Mouse (Mus musculus) embryonic facial prominence, embryonic 13.5 days (tissue): ENCODE results near the gene Crip1. TPM values are rescaled to one million over a fixed set of nuclear protein-coding genes. Genes with fewer than 3 reads are reported as not detected.

Experiments
- ATAC-seq: fragments of 200-750 bp; cut with Nextera tagmentation; 2 replicates; pipeline ENCODE4 v1.8.0; 2017; ENCODE audit warnings: low read depth; ENCODE audit not compliant: insufficient number of reproducible peaks, insufficient read depth, low FRiP score, low TSS enrichment
- H3K27ac ChIP-seq: fragments of 300-500 bp; sonication (generic); 2 replicates; pipeline ENCODE4 v1.5.1; 2015; ENCODE audit warnings: moderate library complexity, mild to moderate bottlenecking, inconsistent platforms
- H3K27me3 ChIP-seq: fragments of 300-500 bp; sonication (generic); 2 replicates; pipeline ENCODE4 v1.6.1; 2015; ENCODE audit warnings: mild to moderate bottlenecking, inconsistent platforms
- H3K36me3 ChIP-seq: fragments of 300-500 bp; sonication (generic); 2 replicates; pipeline ENCODE4 v1.6.1; 2015; ENCODE audit warnings: mild to moderate bottlenecking, inconsistent platforms
- H3K4me1 ChIP-seq: fragments of 300-500 bp; sonication (generic); 2 replicates; pipeline ENCODE4 v1.6.1; 2015; ENCODE audit warnings: inconsistent platforms
- H3K4me2 ChIP-seq: fragments of 300-500 bp; sonication (generic); 2 replicates; pipeline ENCODE4 v1.6.1; 2015; ENCODE audit warnings: moderate library complexity, mild to moderate bottlenecking, inconsistent platforms
- H3K4me3 ChIP-seq: fragments of 300-500 bp; sonication (generic); 2 replicates; pipeline ENCODE4 v1.5.1; 2015; ENCODE audit warnings: mild to moderate bottlenecking, inconsistent platforms
- H3K9ac ChIP-seq: fragments of 300-500 bp; sonication (generic); 2 replicates; pipeline ENCODE4 v1.6.1; 2015; ENCODE audit warnings: mild to moderate bottlenecking, inconsistent platforms
- H3K9me3 ChIP-seq: fragments of 300-500 bp; sonication (generic); 2 replicates; pipeline ENCODE4 v1.6.1; 2016; ENCODE audit warnings: inconsistent platforms
- WGBS: fragments of 180-500 bp; shearing (Covaris S2); methylation state at CpG from one replicate; pipeline ENCODE4 v1.1.7; 2015; ENCODE audit warnings: mixed read lengths; 5-methylcytosine and 5-hydroxymethylcytosine counted together
- polyA plus RNA-seq: library from polyadenylated mRNA; unstranded; fragments of >200 nt; fragmentation: Nextera tagmentation; extraction: Ambion mirVana; gene quantifications from 2 replicates; pipeline ENCODE4 v1.2.1, GENCODE M21; 2015

Crip1 gene
- polyA plus RNA-seq, 1 experiment from 2014 or later: 230 TPM

- H3K4me2 ChIP-seq: no peak overlapping the region
- ATAC-seq: no peak
- no peaks in the 10 kb centered on the region for H3K9me3 ChIP-seq
- H3K9ac ChIP-seq: 0 out of 2 replicates have a peak overlapping the region, but pooled peaks have one; percentile 71
- H3K36me3 ChIP-seq: peaks cover 27% of the 10 kb centered on the region
- H3K27ac ChIP-seq: no peak overlapping the region
- WGBS: 89% methylated on average over 8 of the region's 8 CpGs
- no peaks in the 10 kb centered on the region for H3K27me3 ChIP-seq
- no peak overlapping the region for H3K4me3 ChIP-seq
- H3K4me1 ChIP-seq: peaks cover 28% of the 10 kb centered on the region
Measured at GRCm38 (mm10) chr12:113157971-113158370, 11.9 kb downstream of the Crip1 start.

GRCm38 (mm10) chr12:113163561-113164006 lies 17.5 kb downstream of the Crip1 start:
- no peaks in the 10 kb centered on the region for H3K9me3 ChIP-seq
- H3K9ac ChIP-seq: peak overlapping the region; percentile 52; the same call in 1 of the 2 replicates
- H3K27ac ChIP-seq: peak overlapping the region; percentile 77
- no peaks in the 10 kb centered on the region for H3K27me3 ChIP-seq
- 24% methylated on average over 11 of the region's 11 CpGs for WGBS
- peaks cover 20% of the 10 kb centered on the region for H3K4me1 ChIP-seq
- peaks cover 38% of the 10 kb centered on the region for H3K36me3 ChIP-seq
- no peak; the same call in 1 of the 2 replicates for ATAC-seq
- H3K4me3 ChIP-seq: no peak overlapping the region
- H3K4me2 ChIP-seq: no peak overlapping the region

- no peaks in the 10 kb centered on the region for H3K9me3 ChIP-seq
- H3K27me3 ChIP-seq: no peaks in the 10 kb centered on the region
- no peak overlapping the region for H3K4me2 ChIP-seq
- H3K4me3 ChIP-seq: no peak overlapping the region
- no peak overlapping the region for H3K27ac ChIP-seq
- 0 out of 2 replicates have a peak overlapping the region, but pooled peaks have one; percentile 6 for H3K9ac ChIP-seq
- 78% methylated on average over 9 of the region's 9 CpGs for WGBS
- peaks cover 11% of the 10 kb centered on the region for H3K4me1 ChIP-seq
- peaks cover 10% of the 10 kb centered on the region for H3K36me3 ChIP-seq
- ATAC-seq: no peak
Measured at GRCm38 (mm10) chr12:113168031-113168536, 22.0 kb downstream of the Crip1 start.

- Histone ChIP-seq H3K4me2 (no peak overlapping the region), H3K9me3 (no peaks in the 10 kb centered on the region), H3K27ac (no peak overlapping the region), H3K36me3 (no peaks in the 10 kb centered on the region), H3K27me3 (no peaks in the 10 kb centered on the region), H3K4me3 (no peak overlapping the region), H3K9ac (no peak overlapping the region), H3K4me1 (no peaks in the 10 kb centered on the region)
- ATAC-seq: no peak
- 86% methylated on average over 18 of the region's 18 CpGs for WGBS
Measured at GRCm38 (mm10) chr12:113176960-113177725, 31.0 kb downstream of the Crip1 start.

- WGBS: 48% methylated on average over 4 of the region's 4 CpGs
Measured at GRCm38 (mm10) chr12:113181020-113181419, 34.9 kb downstream of the Crip1 start.

GRCm38 (mm10) chr12:113184945-113185344 lies 38.8 kb downstream of the Crip1 start:
- 62% methylated on average over 5 of the region's 5 CpGs for WGBS
- no peak for ATAC-seq
- no peak overlapping the region for H3K27ac ChIP-seq
- H3K4me3 ChIP-seq: 0 out of 2 replicates have a peak overlapping the region, but pooled peaks have one; percentile 74
- H3K4me2 ChIP-seq: peak overlapping the region; percentile 85; the same call in 1 of the 2 replicates
- H3K27me3 ChIP-seq: peaks cover 38% of the 10 kb centered on the region
- no peak overlapping the region for H3K9ac ChIP-seq
- no peaks in the 10 kb centered on the region for H3K9me3 ChIP-seq
- H3K36me3 ChIP-seq: peaks cover 19% of the 10 kb centered on the region
- H3K4me1 ChIP-seq: peaks cover 28% of the 10 kb centered on the region

More at GRCm38 (mm10) chr12:113181020-113181419, 34.9 kb downstream of the Crip1 start:
- no peak overlapping the region for H3K9ac ChIP-seq
- no peak overlapping the region for H3K4me3 ChIP-seq
- no peak overlapping the region for H3K27ac ChIP-seq
- peaks cover 17% of the 10 kb centered on the region for H3K27me3 ChIP-seq
- H3K4me2 ChIP-seq: no peak overlapping the region
- no peaks in the 10 kb centered on the region for H3K36me3 ChIP-seq
- H3K9me3 ChIP-seq: no peaks in the 10 kb centered on the region
- ATAC-seq: no peak
- peaks cover 7% of the 10 kb centered on the region; the same call in 1 of the 2 replicates for H3K4me1 ChIP-seq

GRCm38 (mm10) chr12:113185442-113186291 lies 39.6 kb downstream of the Crip1 start, which contains the start of gene Tmem121:
Gene Tmem121 (plus strand): TSS chr12:113185930.
- Histone ChIP-seq H3K27ac (no peak within 1 kb of the TSS), H3K9me3 (no peaks in the 10 kb centered on the region), H3K9ac (peak within 1 kb of the TSS; percentile 80), H3K36me3 (peaks cover 26% of the 10 kb centered on the region), H3K4me2 (peak within 1 kb of the TSS; percentile 85), H3K4me1 (peaks cover 28% of the 10 kb centered on the region), H3K4me3 (peak within 1 kb of the TSS; percentile 74), H3K27me3 (peaks cover 38% of the 10 kb centered on the region)
- ATAC-seq: no peak
- WGBS: 2% methylated on average over 62 of the region's 63 CpGs

GRCm38 (mm10) chr12:113186326-113187010 lies 40.4 kb downstream of the Crip1 start:
- H3K4me1 ChIP-seq: peaks cover 28% of the 10 kb centered on the region

GRCm38 (mm10) chr12:113187011-113187375 lies 40.9 kb downstream of the Crip1 start:
- ATAC-seq: no peak
- H3K9ac ChIP-seq: peak overlapping the region; percentile 64
- H3K4me1 ChIP-seq: peaks cover 28% of the 10 kb centered on the region
- no peak overlapping the region for H3K27ac ChIP-seq
- no peaks in the 10 kb centered on the region for H3K9me3 ChIP-seq
- WGBS: 45% methylated on average over 4 of the region's 4 CpGs
- peaks cover 38% of the 10 kb centered on the region for H3K27me3 ChIP-seq
- H3K36me3 ChIP-seq: peaks cover 33% of the 10 kb centered on the region
- peak overlapping the region; percentile 85 for H3K4me2 ChIP-seq
- H3K4me3 ChIP-seq: peak overlapping the region; percentile 74

More at GRCm38 (mm10) chr12:113186326-113187010, 40.4 kb downstream of the Crip1 start:
- H3K27me3 ChIP-seq: peaks cover 38% of the 10 kb centered on the region
- H3K4me2 ChIP-seq: peak overlapping the region; percentile 85
- H3K4me3 ChIP-seq: peak overlapping the region; percentile 74
- peaks cover 32% of the 10 kb centered on the region for H3K36me3 ChIP-seq
- no peaks in the 10 kb centered on the region for H3K9me3 ChIP-seq
- ATAC-seq: no peak
- WGBS: 40% methylated on average over 12 of the region's 12 CpGs
- H3K27ac ChIP-seq: no peak overlapping the region
- H3K9ac ChIP-seq: peak overlapping the region; percentile 80

GRCm38 (mm10) chr12:113187584-113188295 lies 41.6 kb downstream of the Crip1 start:
- H3K9me3 ChIP-seq: no peaks in the 10 kb centered on the region
- peak overlapping the region; percentile 85 for H3K4me2 ChIP-seq
- 5% methylated on average over 56 of the region's 56 CpGs for WGBS
- peaks cover 38% of the 10 kb centered on the region for H3K27me3 ChIP-seq
- H3K27ac ChIP-seq: no peak overlapping the region
- ATAC-seq: no peak
- peaks cover 28% of the 10 kb centered on the region for H3K4me1 ChIP-seq
- H3K36me3 ChIP-seq: peaks cover 33% of the 10 kb centered on the region
- H3K4me3 ChIP-seq: peak overlapping the region; percentile 74
- H3K9ac ChIP-seq: peak overlapping the region; percentile 64
